Mouse (Mus musculus): ENCODE results near the gene Gm9040. TPM values are rescaled to one million over a fixed set of nuclear protein-coding genes. Genes with fewer than 3 reads are reported as not detected.
A peak's percentile ranks its signal among the peaks of the same experiment; 100 is the strongest.
"Not testable (repeated sequence)": the region's sequence is repeated elsewhere in the genome, so short reads cannot be mapped to it uniquely, and the experiment has no call there.

Gm9040 gene
- total RNA-seq (2012; rRNA removed): not detected in 2 replicates
- polyA plus RNA-seq (2012; ENCODE audit: insufficient read depth in 1 of 2, insufficient read length in 2 of 2, low read depth in 1 of 2, low replicate concordance in 2 of 2, missing spikeins in 1 of 2): not detected

- not testable (repeated sequence) for H3K9ac ChIP-seq (ENCODE audit: control insufficient read depth, low read depth, low read length, poor library complexity, severe bottlenecking); H3K27me3 ChIP-seq (ENCODE audit: control insufficient read depth in 1 of 2, insufficient read depth in 2 of 2, low read length in 2 of 2); H3K4me3 ChIP-seq (ENCODE audit: control insufficient read depth in 1 of 2, insufficient read depth in 1 of 2, low read depth in 2 of 2, low read length in 2 of 2); DNase-seq (ENCODE audit: low read depth, low spot score); H3K36me3 ChIP-seq (ENCODE audit: control insufficient read depth in 1 of 2, insufficient read depth in 2 of 2, low read length in 2 of 2); H3K4me1 ChIP-seq (ENCODE audit: control insufficient read depth in 1 of 2, insufficient read depth in 2 of 2, low read length in 2 of 2); H3K27ac ChIP-seq (ENCODE audit: control insufficient read depth, low read depth, low read length); H3K9me3 ChIP-seq (replicated peaks; ENCODE audit: insufficient read depth, low read length); H3K79me2 ChIP-seq (ENCODE audit: control insufficient read depth, insufficient read depth, low read length, poor library complexity)
Observed at GRCm38 (mm10) chr10:118326869-118327268, at the start of gene Gm9040. TSS of gene Gm9040 (minus strand) at chr10:118326969.

- Histone ChIP-seq H3K27me3 (ENCODE audit: control insufficient read depth in 1 of 2, insufficient read depth in 2 of 2, low read length in 2 of 2) (no peaks in the 10 kb centered on the region), H3K36me3 (ENCODE audit: control insufficient read depth in 1 of 2, insufficient read depth in 2 of 2, low read length in 2 of 2) (no peaks in the 10 kb centered on the region), H3K9me3 (replicated peaks; ENCODE audit: insufficient read depth, low read length) (no peaks in the 10 kb centered on the region), H3K79me2 (ENCODE audit: control insufficient read depth, insufficient read depth, low read length, poor library complexity) (no peaks in the 10 kb centered on the region), H3K4me1 (ENCODE audit: control insufficient read depth in 1 of 2, insufficient read depth in 2 of 2, low read length in 2 of 2) (no peaks in the 10 kb centered on the region), H3K27ac (ENCODE audit: control insufficient read depth, low read depth, low read length) (no peak overlapping the region), H3K4me3 (ENCODE audit: control insufficient read depth in 1 of 2, insufficient read depth in 1 of 2, low read depth in 2 of 2, low read length in 2 of 2) (no peak overlapping the region), H3K9ac (ENCODE audit: control insufficient read depth, low read depth, low read length, poor library complexity, severe bottlenecking) (no peak overlapping the region)
- peak; percentile 86 for DNase-seq (ENCODE audit: low read depth, low spot score)
- no peak for TF ChIP-seq JUND (IDR thresholded peaks at IDR 0.05; ENCODE audit: low read depth, low read length)
- TF ChIP-seq MAFK (IDR thresholded peaks at IDR 0.05; ENCODE audit: borderline replicate concordance, low read depth, low read length): no peak
- no peak for TF ChIP-seq CHD2 (IDR thresholded peaks at IDR 0.05; ENCODE audit: low read length)
- peak; percentile 81 for TF ChIP-seq ZC3H11A (IDR thresholded peaks at IDR 0.05; ENCODE audit: low read depth, low read length)
- TF ChIP-seq ZKSCAN1 (IDR thresholded peaks at IDR 0.05; ENCODE audit: low read depth, low read length): no peak
- no peak for TF ChIP-seq TAL1 (IDR thresholded peaks at IDR 0.05; ENCODE audit: low read length)
- no peak for TF ChIP-seq POLR2AphosphoS2 (IDR thresholded peaks at IDR 0.05; ENCODE audit: low read length)
- 0 out of 2 replicates have a peak, but pooled peaks have one; percentile 20 for TF ChIP-seq MXI1 (IDR thresholded peaks at IDR 0.05; ENCODE audit: low read depth, low read length)
- TF ChIP-seq BHLHE40 (IDR thresholded peaks at IDR 0.05; ENCODE audit: borderline replicate concordance, low read depth, low read length): 0 out of 2 replicates have a peak, but pooled peaks have one; percentile 23
- no peak for TF ChIP-seq EP300 (IDR thresholded peaks at IDR 0.05; ENCODE audit: low read depth in 1 of 2, low read length in 2 of 2)
- TF ChIP-seq GATA1 (IDR thresholded peaks at IDR 0.05; ENCODE audit: low read depth, low read length): no peak
- TF ChIP-seq USF1 (IDR thresholded peaks at IDR 0.05; ENCODE audit: low read depth, low read length): no peak
- no peak for TF ChIP-seq POLR2A (IDR thresholded peaks at IDR 0.05; ENCODE audit: control insufficient read depth in 1 of 2, insufficient read depth in 1 of 2, low read depth in 1 of 2, low read length in 2 of 2, poor library complexity in 1 of 2)
- no peak for TF ChIP-seq CHD1 (IDR thresholded peaks at IDR 0.05; ENCODE audit: low read depth, low read length)
- 0 out of 2 replicates have a peak, but pooled peaks have one; percentile 20 for TF ChIP-seq MYC (IDR thresholded peaks at IDR 0.05; ENCODE audit: low read depth, low read length)
- TF ChIP-seq ZNF384 (IDR thresholded peaks at IDR 0.05; ENCODE audit: low read depth, low read length): peak; percentile 32; the same call in 1 of the 2 replicates
- TF ChIP-seq HCFC1 (IDR thresholded peaks at IDR 0.05; ENCODE audit: low read depth, low read length): no peak
- no peak for TF ChIP-seq POLR2AphosphoS5 (IDR thresholded peaks at IDR 0.05; ENCODE audit: borderline replicate concordance, low read depth, low read length)
- no peak for TF ChIP-seq ZMIZ1 (IDR thresholded peaks at IDR 0.05; ENCODE audit: low read depth, low read length)
- peak; percentile 85 to 95 (median 95) for TF ChIP-seq CTCF (IDR thresholded peaks at IDR 0.05 in 2 of 3, conservative IDR thresholded peaks at IDR 0.05 in 1 of 3; ENCODE audit: control insufficient read depth in 1 of 3, insufficient read depth in 1 of 3, low read depth in 2 of 3, low read length in 3 of 3, poor library complexity in 1 of 3, severe bottlenecking in 1 of 3)
- no peak for TF ChIP-seq RCOR1 (IDR thresholded peaks at IDR 0.05; ENCODE audit: low read depth, low read length)
- no peak for TF ChIP-seq ELF1 (IDR thresholded peaks at IDR 0.05; ENCODE audit: low read depth, low read length)
- TF ChIP-seq MEF2A (IDR thresholded peaks at IDR 0.05; ENCODE audit: extremely low read depth, insufficient replicate concordance, low read depth, low read length, poor library complexity, severe bottlenecking): no peak
- peak; percentile 49; the same call in 1 of the 2 replicates for TF ChIP-seq SIN3A (IDR thresholded peaks at IDR 0.05; ENCODE audit: low read length)
- peak; percentile 94 for TF ChIP-seq SMC3 (IDR thresholded peaks at IDR 0.05; ENCODE audit: low read depth, low read length)
- peak; percentile 23; the same call in 1 of the 2 replicates for TF ChIP-seq NELFE (IDR thresholded peaks at IDR 0.05; ENCODE audit: low read depth, low read length)
- no peak for TF ChIP-seq ETS1 (IDR thresholded peaks at IDR 0.05; ENCODE audit: low read depth, low read length)
- no peak for TF ChIP-seq MYB (IDR thresholded peaks at IDR 0.05; ENCODE audit: low read depth, low read length)
- TF ChIP-seq RAD21 (IDR thresholded peaks at IDR 0.05; ENCODE audit: low read depth, low read length): peak; percentile 89
- TF ChIP-seq NRF1 (IDR thresholded peaks at IDR 0.05; ENCODE audit: insufficient read depth, low read depth, low read length, poor library complexity, severe bottlenecking): no peak
- no peak for TF ChIP-seq USF2 (IDR thresholded peaks at IDR 0.05; ENCODE audit: borderline replicate concordance in 1 of 2, insufficient read depth in 1 of 2, low read depth in 1 of 2, low read length in 2 of 2)
- TF ChIP-seq MAZ (IDR thresholded peaks at IDR 0.05; ENCODE audit: low read depth, low read length): no peak
Observed at GRCm38 (mm10) chr10:118370443-118370842, 43.7 kb upstream of the Gm9040 start.
